Mouse (Mus musculus) liver, postnatal 0 days (tissue): ENCODE data around the gene Itga6. TPM values are rescaled to one million over a fixed set of nuclear protein-coding genes. Genes with fewer than 3 reads are reported as not detected.

Experiments
- ATAC-seq: fragments of 200-750 bp; cut with Nextera tagmentation; 2 replicates; pipeline ENCODE4 v1.8.0; 2017; ENCODE audit warnings: mild to moderate bottlenecking, moderate library complexity
- DNase-seq: peaks from one replicate; pipeline ENCODE4 v3.0.0-alpha.2; 2016
- H3K27ac ChIP-seq: fragments of 300-500 bp; sonication (generic); 2 replicates; pipeline ENCODE4 v1.5.1; 2014; ENCODE audit warnings: antibody characterized with exemption, moderate library complexity, mild to moderate bottlenecking, low read depth
- H3K27me3 ChIP-seq: fragments of 300-500 bp; sonication (generic); 2 replicates; pipeline ENCODE4 v1.6.1; 2014; ENCODE audit warnings: low read length, control low read depth, mixed read lengths; ENCODE audit not compliant: insufficient read depth
- H3K36me3 ChIP-seq: fragments of 300-500 bp; sonication (generic); replicated peaks from 2 replicates; pipeline ENCODE4 v1.6.1; 2014; ENCODE audit warnings: mild to moderate bottlenecking, control low read depth, low read length, moderate library complexity, mixed read lengths; ENCODE audit not compliant: insufficient read depth
- H3K4me1 ChIP-seq: fragments of 300-500 bp; sonication (generic); 2 replicates; pipeline ENCODE4 v1.6.1; 2014; ENCODE audit warnings: antibody characterized with exemption, mild to moderate bottlenecking, control low read depth; ENCODE audit not compliant: insufficient read depth
- H3K4me2 ChIP-seq: fragments of 300-500 bp; sonication (generic); 2 replicates; pipeline ENCODE4 v1.6.1; 2014; ENCODE audit warnings: low read depth, mild to moderate bottlenecking, low read length, moderate library complexity, mixed read lengths
- H3K4me3 ChIP-seq: fragments of 300-500 bp; sonication (generic); 2 replicates; pipeline ENCODE4 v1.5.1; 2014; ENCODE audit warnings: low read depth, low read length
- H3K9ac ChIP-seq: fragments of 300-500 bp; sonication (generic); replicated peaks from 2 replicates; pipeline ENCODE4 v1.6.1; 2014; ENCODE audit warnings: mild to moderate bottlenecking, moderate library complexity
- H3K9me3 ChIP-seq: fragments of 300-500 bp; sonication (generic); 2 replicates; pipeline ENCODE4 v1.6.1; 2016; ENCODE audit warnings: mild to moderate bottlenecking, control low read depth, low read length, mixed read lengths
- CTCF ChIP-seq: sonication (generic); IDR thresholded peaks from 2 replicates; pipeline ENCODE4 v1.5.1; 2016; ENCODE audit warnings: antibody characterized with exemption, low read depth
- EP300 ChIP-seq: IDR thresholded peaks from 2 replicates; pipeline ENCODE4 v1.6.1; 2016; ENCODE audit warnings: antibody characterized with exemption, low read depth, mild to moderate bottlenecking
- WGBS: fragments of 180-500 bp; shearing (Covaris S2); extraction: QIAGEN DNeasy Blood & Tissue Kit; methylation state at CpG from one replicate; pipeline ENCODE4 v1.1.7; 2014; ENCODE audit not compliant: insufficient replicate concordance; 5-methylcytosine and 5-hydroxymethylcytosine counted together
- polyA plus RNA-seq: library from polyadenylated mRNA; unstranded; fragments of >200 nt; fragmentation: Nextera tagmentation; extraction: Ambion mirVana; gene quantifications from 2 replicates; pipeline ENCODE4 v1.2.1, GENCODE M21; 2015

Itga6 gene
- polyA plus RNA-seq, 1 experiment from 2014 or later, result 7.5 TPM

- Histone ChIP-seq H3K27me3 (no peaks in the 10 kb centered on the region), H3K4me3 (no peak overlapping the region), H3K4me2 (no peak overlapping the region), H3K9me3 (no peaks in the 10 kb centered on the region), H3K27ac (no peak overlapping the region), H3K36me3 (no peaks in the 10 kb centered on the region), H3K4me1 (peaks cover 13% of the 10 kb centered on the region), H3K9ac (no peak overlapping the region)
- no peak for ATAC-seq
- TF ChIP-seq EP300, result no peak
- no peak for TF ChIP-seq CTCF
- no peak for DNase-seq
- WGBS, result 70% methylated on average over 13 of the region's 13 CpGs
These were observed 4.1 kb downstream of the Itga6 start for GRCm38 (mm10) chr2:71749367-71750086.

GRCm38 (mm10) chr2:71750087-71750453, 4.7 kb downstream of the Itga6 start:
- Histone ChIP-seq H3K36me3 (no peaks in the 10 kb centered on the region), H3K27me3 (no peaks in the 10 kb centered on the region), H3K4me2 (no peak overlapping the region), H3K9ac (no peak overlapping the region), H3K9me3 (no peaks in the 10 kb centered on the region), H3K4me3 (no peak overlapping the region), H3K27ac (no peak overlapping the region), H3K4me1 (peaks cover 11% of the 10 kb centered on the region)
- no peak for DNase-seq
- 56% methylated on average over 10 of the region's 10 CpGs for WGBS
- TF ChIP-seq CTCF (no peak), EP300 (no peak)
- no peak for ATAC-seq

GRCm38 (mm10) chr2:71751336-71751735, 5.9 kb downstream of the Itga6 start:
- no peak for TF ChIP-seq CTCF
- TF ChIP-seq EP300, result no peak
- no peak overlapping the region for H3K4me2 ChIP-seq
- no peaks in the 10 kb centered on the region for H3K36me3 ChIP-seq
- no peaks in the 10 kb centered on the region for H3K27me3 ChIP-seq
- H3K9me3 ChIP-seq, result no peaks in the 10 kb centered on the region
- no peak overlapping the region for H3K4me3 ChIP-seq
- DNase-seq (no peak), ATAC-seq (peak; percentile 38; the same call in 1 of the 2 replicates)
- H3K9ac ChIP-seq, result no peak overlapping the region
- 53% methylated on average over 8 of the region's 8 CpGs for WGBS
- 0 out of 2 replicates have a peak overlapping the region, but pooled peaks have one; percentile 22 for H3K27ac ChIP-seq
- H3K4me1 ChIP-seq, result peaks cover 7% of the 10 kb centered on the region

DNA sequence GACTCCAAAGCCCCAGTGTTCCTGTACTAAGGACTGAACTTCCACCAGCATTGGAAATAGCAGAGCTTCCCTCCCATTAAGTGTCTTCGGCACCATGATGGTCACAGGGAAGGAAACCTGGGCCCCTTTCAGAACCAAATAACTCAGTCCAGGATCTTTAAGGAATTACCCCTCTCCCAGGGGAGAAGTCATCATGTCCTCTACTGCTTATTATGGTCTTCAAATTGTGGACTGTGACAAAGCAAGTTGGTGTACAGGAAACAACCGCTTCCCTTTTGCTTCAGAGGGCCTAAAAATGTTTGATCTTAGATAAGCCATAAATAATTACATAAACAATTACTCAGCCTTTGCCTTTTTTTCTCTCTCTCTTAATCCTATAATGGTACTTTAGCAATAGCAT, 6.4 kb downstream of the Itga6 start:
- H3K4me3 ChIP-seq, result no peak overlapping the region
- H3K4me2 ChIP-seq, result no peak overlapping the region
- H3K27me3 ChIP-seq, result no peaks in the 10 kb centered on the region
- H3K4me1 ChIP-seq, result peaks cover 7% of the 10 kb centered on the region
- 0 out of 2 replicates have a peak overlapping the region, but pooled peaks have one; percentile 22 for H3K27ac ChIP-seq
- no peaks in the 10 kb centered on the region for H3K9me3 ChIP-seq
- TF ChIP-seq EP300 (no peak), CTCF (no peak)
- WGBS, result 34% methylated on average over 2 of the region's 2 CpGs
- no peak overlapping the region for H3K9ac ChIP-seq
- DNase-seq (no peak), ATAC-seq (no peak)
- H3K36me3 ChIP-seq, result no peaks in the 10 kb centered on the region

- TF ChIP-seq EP300, result no peak
- no peak for TF ChIP-seq CTCF
- H3K27me3 ChIP-seq, result no peaks in the 10 kb centered on the region
- no peaks in the 10 kb centered on the region for H3K9me3 ChIP-seq
- H3K9ac ChIP-seq, result no peak overlapping the region
- H3K4me1 ChIP-seq, result peaks cover 7% of the 10 kb centered on the region
- no peaks in the 10 kb centered on the region for H3K36me3 ChIP-seq
- DNase-seq (no peak), ATAC-seq (no peak)
- 51% methylated on average over 2 of the region's 2 CpGs for WGBS
- no peak overlapping the region for H3K4me3 ChIP-seq
- H3K27ac ChIP-seq, result no peak overlapping the region
- no peak overlapping the region for H3K4me2 ChIP-seq
These were observed 7.0 kb downstream of the Itga6 start for GRCm38 (mm10) chr2:71752383-71752782.

DNA sequence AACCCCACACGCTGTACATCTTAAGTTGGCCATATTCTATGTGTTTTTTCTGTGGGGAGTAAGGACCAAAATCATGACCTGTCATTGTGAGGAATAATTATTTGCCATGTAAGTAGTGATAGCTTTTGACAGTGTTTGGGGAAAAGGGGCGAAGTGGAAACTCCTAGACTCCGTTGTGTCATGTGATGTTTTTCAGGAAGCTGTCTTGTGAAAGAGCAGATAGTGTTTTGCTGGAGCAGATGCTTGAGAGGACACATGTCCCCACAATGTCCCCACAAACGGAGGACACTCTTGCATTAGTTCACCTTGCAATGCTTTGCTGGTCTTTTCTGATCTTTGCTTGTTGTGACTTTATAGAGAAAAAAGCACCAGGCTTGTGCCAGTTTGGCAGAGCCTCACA, 7.7 kb downstream of the Itga6 start:
- WGBS, result 54% methylated on average over 4 of the region's 4 CpGs
- H3K27me3 ChIP-seq, result no peaks in the 10 kb centered on the region
- ATAC-seq (no peak), DNase-seq (no peak)
- TF ChIP-seq CTCF (no peak), EP300 (no peak)
- H3K27ac ChIP-seq, result no peak overlapping the region
- H3K4me1 ChIP-seq, result peaks cover 7% of the 10 kb centered on the region
- H3K9ac ChIP-seq, result no peak overlapping the region
- no peaks in the 10 kb centered on the region for H3K36me3 ChIP-seq
- no peak overlapping the region for H3K4me3 ChIP-seq
- no peak overlapping the region for H3K4me2 ChIP-seq
- no peaks in the 10 kb centered on the region for H3K9me3 ChIP-seq

DNA sequence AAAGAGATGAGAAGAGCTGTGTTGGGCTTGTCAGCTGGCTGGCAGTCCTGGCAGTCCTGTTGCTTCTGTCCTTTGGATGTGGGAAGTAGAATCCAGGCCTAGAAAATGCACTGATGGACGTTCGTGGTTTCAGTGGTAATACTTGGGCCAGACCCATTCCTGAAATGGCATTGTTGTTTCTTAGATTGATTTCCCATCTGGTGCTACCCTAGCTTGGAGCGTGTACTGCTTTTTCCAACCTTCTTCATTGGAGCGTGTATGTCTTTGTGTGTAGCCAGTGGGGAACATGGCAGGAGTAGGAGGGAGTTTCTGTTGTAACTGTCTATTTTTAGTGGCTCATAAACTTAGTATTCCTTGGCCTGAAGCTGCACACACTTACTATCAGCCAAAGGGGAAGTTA, 10.3 kb downstream of the Itga6 start:
- no peak for ATAC-seq
- H3K4me1 ChIP-seq, result peaks cover 7% of the 10 kb centered on the region
- H3K36me3 ChIP-seq, result no peaks in the 10 kb centered on the region
- no peaks in the 10 kb centered on the region for H3K9me3 ChIP-seq
- H3K27ac ChIP-seq, result no peak overlapping the region
- no peak overlapping the region for H3K4me3 ChIP-seq
- H3K4me2 ChIP-seq, result no peak overlapping the region
- WGBS, result 56% methylated on average over 4 of the region's 4 CpGs
- H3K9ac ChIP-seq, result no peak overlapping the region
- TF ChIP-seq EP300 (no peak), CTCF (no peak)
- no peak for DNase-seq
- H3K27me3 ChIP-seq, result no peaks in the 10 kb centered on the region
